In genomic region chr7:99146011-99146410, GRCm38 (mm10) we compare ENCODE assay signal across 12 mouse cellular contexts. TPM values are rescaled to one million over a fixed set of nuclear protein-coding genes. Genes with fewer than 3 reads are reported as not detected.
DNase-seq lines count a peak whose midpoint lies in the region; ATAC-seq and TF ChIP-seq lines count a peak whose summit lies in the region.
"Had no signal": no experiment of that assay in that cellular context is flagged by ENCODE, and none has a peak within 500 bp of the region (broad histone marks: within the 10 kb centered on the region; RNA-seq: fewer than 3 reads in every experiment).

No protein-coding gene starts in this region.

- TF ChIP-seq CTCF in bone marrow macrophage, adult 2 months (IDR thresholded peaks at IDR 0.05; ENCODE audit: low read depth, low read length): no peak
- no peak for TF ChIP-seq CTCF in kidney, adult 2 months (conservative IDR thresholded peaks at IDR 0.05; ENCODE audit: insufficient read depth, insufficient read length, low read depth, low read length)

- H3K27ac ChIP-seq in heart, embryonic 10.5 days: 0 out of 2 replicates have a peak overlapping the region, but pooled peaks have one; percentile 16
- peak overlapping the region; percentile 87 for H3K27ac ChIP-seq in bone marrow macrophage, adult 2 months (ENCODE audit: insufficient read depth, low read depth, low read length)
- no peak overlapping the region for H3K27ac ChIP-seq in kidney, adult 2 months (ENCODE audit: insufficient read depth, low read depth, low read length)
- no peak overlapping the region for H3K27ac ChIP-seq in kidney, embryonic 16.5 days (ENCODE audit: low read length)
- H3K27ac ChIP-seq: left cerebral cortex, adult 2 months had no signal

- no peak overlapping the region for H3K4me3 ChIP-seq in heart, embryonic 10.5 days
- no peak overlapping the region for H3K4me3 ChIP-seq in bone marrow macrophage, adult 2 months (ENCODE audit: insufficient read depth, low read length)
- no peak overlapping the region for H3K4me3 ChIP-seq in kidney, adult 2 months (ENCODE audit: insufficient read depth, low read depth, low read length)
- H3K4me3 ChIP-seq in kidney, embryonic 16.5 days (ENCODE audit: low read length): no peak overlapping the region
- H3K4me3 ChIP-seq: left cerebral cortex, adult 2 months had no signal

- no peak for ATAC-seq in megakaryocyte-erythroid progenitor cell, adult 5-6 weeks (replicated peaks; ENCODE audit: low FRiP score, low TSS enrichment, poor library complexity, severe bottlenecking)
- ATAC-seq in kidney, embryonic 16.5 days (ENCODE audit: low FRiP score, low TSS enrichment): no peak

- 50% methylated on average over 7 of the region's 7 CpGs for WGBS in heart, embryonic 10.5 days
- WGBS in kidney, adult 2 months: 60% methylated on average over 7 of the region's 7 CpGs
- 42% methylated on average over 7 of the region's 7 CpGs for WGBS in kidney, embryonic 16.5 days

- no peak overlapping the region for H3K9ac ChIP-seq in kidney, embryonic 16.5 days (replicated peaks; ENCODE audit: low read length)

- H3K4me2 ChIP-seq in kidney, embryonic 16.5 days (replicated peaks; ENCODE audit: low read depth, low read length): no peak overlapping the region

- H3K27me3 ChIP-seq in heart, embryonic 10.5 days (ENCODE audit: insufficient read depth, poor library complexity, severe bottlenecking): no peaks in the 10 kb centered on the region
- H3K27me3 ChIP-seq in kidney, adult 2 months (replicated peaks; ENCODE audit: control insufficient read depth, insufficient read depth, low read length): no peaks in the 10 kb centered on the region
- H3K27me3 ChIP-seq in kidney, embryonic 16.5 days (ENCODE audit: insufficient read depth, low read length): no peaks in the 10 kb centered on the region

- no peaks in the 10 kb centered on the region for H3K36me3 ChIP-seq in heart, embryonic 10.5 days
- no peaks in the 10 kb centered on the region for H3K36me3 ChIP-seq in kidney, adult 2 months (ENCODE audit: control insufficient read depth, insufficient read depth, low read length)
- H3K36me3 ChIP-seq in kidney, embryonic 16.5 days (ENCODE audit: insufficient read depth, low read length): no peaks in the 10 kb centered on the region

- no peak for TF ChIP-seq POLR2A in bone marrow macrophage, adult 2 months (IDR thresholded peaks at IDR 0.05; ENCODE audit: borderline replicate concordance, low read depth, low read length)
- no peak for TF ChIP-seq POLR2A in kidney, adult 2 months (IDR thresholded peaks at IDR 0.05; ENCODE audit: low read depth, low read length)

- H3K9me3 ChIP-seq in heart, embryonic 10.5 days: no peaks in the 10 kb centered on the region
- no peaks in the 10 kb centered on the region for H3K9me3 ChIP-seq in kidney, embryonic 16.5 days (ENCODE audit: low read length)

- peaks cover 39% of the 10 kb centered on the region for H3K4me1 ChIP-seq in heart, embryonic 10.5 days
- H3K4me1 ChIP-seq in bone marrow macrophage, adult 2 months (ENCODE audit: control insufficient read depth, insufficient read depth, low read length): peaks cover 63% of the 10 kb centered on the region
- H3K4me1 ChIP-seq in kidney, adult 2 months (ENCODE audit: control insufficient read depth, insufficient read depth, low read length): peaks cover 3% of the 10 kb centered on the region; the same call in 1 of the 2 replicates
- H3K4me1 ChIP-seq in kidney, embryonic 16.5 days (ENCODE audit: insufficient read depth, low read length): peaks cover 10% of the 10 kb centered on the region

- DNase-seq in heart, embryonic 10.5 days (ENCODE audit: low spot score): no peak
- DNase-seq in heart, adult 8-10 months (ENCODE audit: low spot score): no peak
- peak; percentile 30 for DNase-seq in 3T3-L1 (ENCODE audit: low read depth, low spot score)
- peak; percentile 32 for DNase-seq in lung, postnatal 14 days
- no peak for DNase-seq in kidney, adult 2 months
- DNase-seq: adrenal gland, postnatal 14 days; cerebellum, adult 11 months; kidney, postnatal 25 days had no signal

RNA-seq across cellular contexts. Expression of gene Uvrag, which starts 5.1 kb away (rescaled TPM):
- 15.2 and 17.0 TPM in 2 replicates for polyA plus RNA-seq in heart, embryonic 10.5 days (2016; fragmentation: Nextera tagmentation; extraction: Ambion mirVana)
- 10 to 100 TPM; 17.5 to 22.1 (median 20.3) TPM for total RNA-seq in heart, adult 8-10 months (2022)
- polyA plus RNA-seq in bone marrow macrophage, adult 2 months (2012; ENCODE audit: insufficient read depth, insufficient read length, missing spikeins): 48.2 and 61.3 TPM in 2 replicates
- total RNA-seq in megakaryocyte-erythroid progenitor cell, adult 5-6 weeks (2014; fragmentation: Nextera tagmentation): 15.0 and 18.2 TPM in 2 replicates
- total RNA-seq in megakaryocyte-erythroid progenitor cell, adult 5-6 weeks (2017): 14.4 and 16.2 TPM in 2 replicates
- polyA plus RNA-seq in kidney, adult 2 months (2012; rRNA removed): 8.0 and 17.0 TPM in 2 replicates
- polyA plus RNA-seq in kidney, embryonic 16.5 days (2015; fragmentation: Nextera tagmentation; extraction: Ambion mirVana): 16.6 and 18.7 TPM in 2 replicates

RNA-seq across cellular contexts. Expression of gene Dgat2, which starts 36.5 kb away (rescaled TPM):
- 12.5 and 24.3 TPM in 2 replicates for polyA plus RNA-seq in heart, embryonic 10.5 days (2016; fragmentation: Nextera tagmentation; extraction: Ambion mirVana)
- 100 to 1,000 TPM; 341 to 454 (median 381) TPM for total RNA-seq in heart, adult 8-10 months (2022)
- polyA plus RNA-seq in bone marrow macrophage, adult 2 months (2012; ENCODE audit: insufficient read depth, insufficient read length, missing spikeins): 0.35 and 0.56 TPM in 2 replicates
- total RNA-seq in megakaryocyte-erythroid progenitor cell, adult 5-6 weeks (2014; fragmentation: Nextera tagmentation): not detected in 2 replicates
- total RNA-seq in megakaryocyte-erythroid progenitor cell, adult 5-6 weeks (2017): 0.57 TPM in 1 of 2 replicates, not detected in the other
- polyA plus RNA-seq in kidney, adult 2 months (2012; rRNA removed): 286 and 363 TPM in 2 replicates
- polyA plus RNA-seq in kidney, embryonic 16.5 days (2015; fragmentation: Nextera tagmentation; extraction: Ambion mirVana): 41.6 and 43.4 TPM in 2 replicates

Comparison
In these comparisons a context has a peak if more than half of its experiments do, and no peak if none do; other contexts are left out.
1. DNase-seq: peak in 3T3-L1 (single experiment) and lung, postnatal 14 days (single experiment); none in heart, embryonic 10.5 days (single experiment), heart, adult 8-10 months (single experiment) and kidney, adult 2 months (single experiment).
2. H3K27ac ChIP-seq: peak in heart, embryonic 10.5 days (single experiment) and bone marrow macrophage, adult 2 months (single experiment); none in kidney, adult 2 months (single experiment) and kidney, embryonic 16.5 days (single experiment).